Mouse (Mus musculus) duodenum, adult 2 months (tissue): ENCODE data around the gene Lipk. TPM values are rescaled to one million over a fixed set of nuclear protein-coding genes. Genes with fewer than 3 reads are reported as not detected.

Source experiments
- polyA plus RNA-seq: library from polyadenylated mRNA; depleted of rRNA; stranded (reverse); fragments of >200 nt; gene quantifications from 2 replicates; pipeline ENCODE4 v1.2.3, GENCODE M21; 2012; ENCODE audit warnings: low replicate concordance; rRNA removed

The Lipk gene
- polyA plus RNA-seq = not detected in 2 replicates

DNA sequence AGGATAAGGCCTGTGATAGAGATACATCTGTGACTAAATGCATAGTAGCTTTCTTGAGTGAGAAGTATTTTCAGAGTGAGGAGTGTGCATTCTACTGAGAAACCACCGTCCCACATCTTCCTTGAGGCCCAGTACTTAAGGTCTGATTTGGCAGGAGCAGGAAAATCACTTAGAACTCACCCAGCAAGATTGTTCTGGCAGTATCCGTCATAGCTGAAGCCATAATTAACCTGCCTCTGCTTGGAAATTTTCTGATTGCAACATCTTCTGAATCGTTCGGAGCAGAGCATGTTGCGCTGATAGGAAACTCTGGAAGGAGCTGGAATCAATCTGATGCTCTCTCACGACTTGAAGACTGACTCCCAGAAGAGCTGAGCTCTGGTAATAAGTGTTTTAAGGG is at the start of gene Lipk:
Gene Lipk, plus strand, starts transcription at position 289 of the 400 bp plus-strand sequence.

DNA sequence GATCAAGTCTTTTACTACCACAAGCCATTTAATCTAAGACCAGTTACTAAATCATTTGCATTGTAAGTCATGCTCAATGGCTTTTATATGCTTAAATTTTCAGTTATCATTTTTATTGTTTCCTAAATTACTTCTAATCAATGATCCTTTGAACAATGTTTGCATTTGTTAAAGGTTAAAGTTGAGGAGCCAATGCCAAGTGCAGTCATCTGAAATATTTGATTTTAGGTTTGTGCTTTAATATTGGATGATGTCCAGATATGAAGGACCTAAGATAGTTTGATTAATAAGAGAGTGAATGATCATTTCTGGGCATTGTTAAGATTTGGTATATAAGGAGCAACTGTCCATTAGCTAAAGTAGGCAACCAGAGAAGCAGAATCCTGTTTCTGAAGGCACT is 47.2 kb upstream of the Lipk start, which contains the start of gene Lipf:
Gene Lipf, plus strand, starts transcription at position 301 of the 400 bp plus-strand sequence.

DNA sequence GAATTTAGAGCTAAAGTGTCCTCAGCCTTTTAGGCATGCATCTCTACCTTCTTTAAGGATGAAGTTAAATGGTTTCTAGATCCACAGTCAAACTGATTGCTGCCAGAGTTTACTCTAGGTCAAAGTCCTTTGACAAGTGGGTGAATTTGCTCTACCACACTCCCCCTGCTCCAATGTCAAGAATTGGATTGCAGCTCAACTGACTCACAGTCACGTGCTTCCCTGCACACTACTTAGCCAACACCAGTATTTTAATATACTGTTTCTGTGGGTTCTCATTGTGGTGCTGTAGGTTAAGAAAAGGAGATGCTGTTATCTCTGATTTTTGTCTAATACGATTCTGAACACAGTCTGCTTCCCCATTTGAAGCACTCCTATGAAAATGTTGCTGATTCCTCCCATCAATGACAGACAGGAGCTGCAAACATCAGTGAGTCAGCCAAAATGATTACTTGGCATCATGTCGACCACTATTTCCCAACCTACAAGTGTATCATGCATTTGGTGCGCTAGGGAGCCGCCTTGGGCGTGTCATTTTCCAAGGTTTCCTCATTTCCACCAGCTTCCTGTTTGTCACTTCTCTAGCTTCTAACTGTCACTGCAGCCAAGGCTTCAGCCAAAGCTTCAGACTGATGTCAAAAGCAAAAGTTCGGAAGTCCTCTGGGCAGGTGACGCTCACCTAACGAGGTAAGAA is 58.8 kb downstream of the Lipk start, which contains the start of gene Lipn:
Gene Lipn, plus strand, starts transcription at position 580 of the 694 bp plus-strand sequence.

Other genes with a start within 250 kb of the Lipk start
- gene Lipo3, start 246.3 kb upstream of the Lipk start, polyA plus RNA-seq = 0.85 and 1.6 TPM in 2 replicates
- gene Lipo1, start 220.8 kb upstream of the Lipk start, polyA plus RNA-seq = not detected in 2 replicates
- not detected in 2 replicates for gene Lipf, start 47.1 kb upstream of the Lipk start, polyA plus RNA-seq
- gene Lipn, start 59.1 kb downstream of the Lipk start, polyA plus RNA-seq = not detected in 2 replicates
- not detected in 2 replicates for gene Lipm, start 92.6 kb downstream of the Lipk start, polyA plus RNA-seq
- gene Ankrd22, start 157.8 kb downstream of the Lipk start, polyA plus RNA-seq = 0.32 TPM in 1 of 2 replicates, not detected in the other
- 3.4 and 4.3 TPM in 2 replicates for gene Stambpl1, start 183.9 kb downstream of the Lipk start, polyA plus RNA-seq
- 381 and 472 TPM in 2 replicates for gene Acta2, start 247.3 kb downstream of the Lipk start, polyA plus RNA-seq